Mouse (Mus musculus) brain, embryonic 14.5 days (tissue): ENCODE data around the gene Tmem270.

Experiments
- CTCF ChIP-seq: fragments of 200-500 bp; IDR thresholded peaks from 2 replicates; pipeline ENCODE4 v1.5.1; 2012; ENCODE audit warnings: inconsistent platforms, mild to moderate bottlenecking, moderate library complexity, borderline replicate concordance; ENCODE audit not compliant: insufficient read depth, insufficient read length; ENCODE audit errors: extremely low read depth
- POLR2A ChIP-seq: fragments of 200-500 bp; IDR thresholded peaks from 2 replicates; pipeline ENCODE4 v1.6.1; 2012; ENCODE audit warnings: mild to moderate bottlenecking, inconsistent platforms, borderline replicate concordance; ENCODE audit not compliant: poor library complexity, insufficient read depth, insufficient read length, severe bottlenecking; ENCODE audit errors: extremely low read depth

DNA sequence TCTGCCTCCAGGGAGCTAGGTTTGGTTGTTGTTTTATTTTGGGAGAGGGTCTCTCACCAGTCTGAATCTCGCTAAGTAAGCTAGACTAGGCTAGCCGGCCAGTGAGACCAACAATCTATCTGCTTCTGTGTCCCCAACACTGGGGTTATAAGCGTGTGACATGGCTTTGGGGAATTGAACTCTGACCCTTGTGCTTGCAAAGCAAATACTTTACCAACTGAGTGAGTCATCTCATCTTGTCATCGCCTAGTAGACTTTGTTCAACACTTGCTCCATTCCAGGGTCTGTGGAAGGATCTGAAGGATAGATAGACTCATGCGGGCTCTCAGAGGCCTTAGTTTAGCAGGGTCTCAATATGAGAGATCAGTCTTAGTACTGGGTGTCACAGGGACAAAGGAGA lies 47.3 kb downstream of the Tmem270 start:
- TF ChIP-seq POLR2A (no peak), CTCF (no peak)
